Comparison of ENCODE assay signal across 11 mouse cellular contexts in genomic region chr15:63532337-63533055, GRCm38 (mm10).
DNase-seq lines count a peak whose midpoint lies in the region; ATAC-seq lines count a peak whose summit lies in the region.
"Had no signal": no experiment of that assay in that cellular context is flagged by ENCODE, and none has a peak within 500 bp of the region (broad histone marks: within the 10 kb centered on the region; RNA-seq: fewer than 3 reads in every experiment).

No protein-coding gene starts in this region.

- 56% methylated on average over 12 of the region's 12 CpGs for WGBS in hindbrain, embryonic 11.5 days
- WGBS in intestine, embryonic 15.5 days, result 67% methylated on average over 12 of the region's 12 CpGs
- WGBS in heart, embryonic 12.5 days, result 74% methylated on average over 12 of the region's 12 CpGs

- no peak overlapping the region for H3K4me3 ChIP-seq in hindbrain, embryonic 11.5 days (ENCODE audit: low read depth, low read length)
- no peak overlapping the region for H3K4me3 ChIP-seq in intestine, embryonic 15.5 days (replicated peaks)
- H3K4me3 ChIP-seq in heart, embryonic 12.5 days, result no peak overlapping the region
- H3K4me3 ChIP-seq: embryonic facial prominence, embryonic 15.5 days; liver, embryonic 13.5 days had no signal

- no peak overlapping the region for H3K9ac ChIP-seq in hindbrain, embryonic 11.5 days (ENCODE audit: low read depth, low read length)
- H3K9ac ChIP-seq in intestine, embryonic 15.5 days, result no peak overlapping the region
- no peak overlapping the region for H3K9ac ChIP-seq in heart, embryonic 12.5 days
- H3K9ac ChIP-seq: embryonic facial prominence, embryonic 15.5 days; liver, embryonic 13.5 days had no signal

- H3K27me3 ChIP-seq in hindbrain, embryonic 11.5 days (ENCODE audit: control insufficient read depth, insufficient read depth, low read length), result no peaks in the 10 kb centered on the region
- H3K27me3 ChIP-seq in intestine, embryonic 15.5 days (replicated peaks), result no peaks in the 10 kb centered on the region
- H3K27me3 ChIP-seq in heart, embryonic 12.5 days (replicated peaks), result no peaks in the 10 kb centered on the region
- H3K27me3 ChIP-seq: embryonic facial prominence, embryonic 15.5 days; liver, embryonic 13.5 days had no signal

- H3K4me2 ChIP-seq in hindbrain, embryonic 11.5 days (replicated peaks; ENCODE audit: low read depth, low read length), result no peak overlapping the region
- H3K4me2 ChIP-seq in intestine, embryonic 15.5 days (replicated peaks), result no peak overlapping the region
- no peak overlapping the region for H3K4me2 ChIP-seq in heart, embryonic 12.5 days
- H3K4me2 ChIP-seq: embryonic facial prominence, embryonic 15.5 days; liver, embryonic 13.5 days had no signal

- DNase-seq in cerebellum, postnatal 14 days, result peak; percentile 58 to 72
- DNase-seq in cerebellum, adult 18-20 months, result no peak
- DNase-seq in hindbrain, embryonic 11.5 days (ENCODE audit: low spot score), result peak; percentile 9
- peak; percentile 10 to 69 for DNase-seq in left cerebral cortex, postnatal 25 days (ENCODE audit: low spot score in 2 of 2)
- DNase-seq in right cerebral cortex, adult 18-20 months, result peak; percentile 33
- DNase-seq in adipocyte (ENCODE audit: low spot score), result no peak
- DNase-seq: heart, postnatal 10 days; liver, embryonic 13.5 days had no signal

- ATAC-seq in hindbrain, embryonic 11.5 days (ENCODE audit: low FRiP score), result peak; percentile 80
- ATAC-seq in intestine, embryonic 15.5 days, result no peak
- no peak for ATAC-seq in heart, embryonic 12.5 days (ENCODE audit: insufficient number of reproducible peaks, low FRiP score)

- H3K27ac ChIP-seq in hindbrain, embryonic 11.5 days (ENCODE audit: low read depth, low read length), result no peak overlapping the region
- H3K27ac ChIP-seq in intestine, embryonic 15.5 days, result no peak overlapping the region
- no peak overlapping the region for H3K27ac ChIP-seq in heart, embryonic 12.5 days (ENCODE audit: poor library complexity, severe bottlenecking)
- H3K27ac ChIP-seq: embryonic facial prominence, embryonic 15.5 days; liver, embryonic 13.5 days had no signal

- no peaks in the 10 kb centered on the region for H3K9me3 ChIP-seq in hindbrain, embryonic 11.5 days (ENCODE audit: control insufficient read depth, low read length)
- H3K9me3 ChIP-seq in intestine, embryonic 15.5 days, result no peaks in the 10 kb centered on the region
- no peaks in the 10 kb centered on the region for H3K9me3 ChIP-seq in heart, embryonic 12.5 days (replicated peaks)
- H3K9me3 ChIP-seq: embryonic facial prominence, embryonic 15.5 days; liver, embryonic 13.5 days had no signal

- no peaks in the 10 kb centered on the region for H3K4me1 ChIP-seq in hindbrain, embryonic 11.5 days (replicated peaks; ENCODE audit: control insufficient read depth, insufficient read depth, low read length)
- H3K4me1 ChIP-seq in intestine, embryonic 15.5 days (replicated peaks), result no peaks in the 10 kb centered on the region
- 0 out of 2 replicates have a peak, but pooled peaks cover 6% of the 10 kb centered on the region for H3K4me1 ChIP-seq in heart, embryonic 12.5 days (replicated peaks)
- H3K4me1 ChIP-seq: embryonic facial prominence, embryonic 15.5 days; liver, embryonic 13.5 days had no signal

- intact Hi-C loops in left cerebral cortex, postnatal 25 days (cut with DNase I), result no loop called here

- no peaks in the 10 kb centered on the region for H3K36me3 ChIP-seq in hindbrain, embryonic 11.5 days (ENCODE audit: control insufficient read depth, insufficient read depth, low read length)
- H3K36me3 ChIP-seq in intestine, embryonic 15.5 days, result no peaks in the 10 kb centered on the region
- H3K36me3 ChIP-seq in heart, embryonic 12.5 days, result no peaks in the 10 kb centered on the region
- H3K36me3 ChIP-seq: embryonic facial prominence, embryonic 15.5 days; liver, embryonic 13.5 days had no signal

Comparison
In these comparisons a context has a peak if more than half of its experiments do, and no peak if none do; other contexts are left out.
1. DNase-seq: peak in cerebellum, postnatal 14 days (2 of 2), hindbrain, embryonic 11.5 days (single experiment), left cerebral cortex, postnatal 25 days (2 of 2) and right cerebral cortex, adult 18-20 months (single experiment); none in cerebellum, adult 18-20 months (0 of 2) and adipocyte (single experiment).